Mouse (Mus musculus): Measurements from ENCODE around the gene Naaladl1.

GRCm38 (mm10) chr19:6113116-6113515, 7.5 kb downstream of the Naaladl1 start:
- TF ChIP-seq CTCF (IDR thresholded peaks at IDR 0.05; ENCODE audit: low read depth) (no peak), EP300 (IDR thresholded peaks at IDR 0.05; ENCODE audit: low read depth) (no peak)
